Mouse (Mus musculus) limb, embryonic 13.5 days (tissue): Measurements from ENCODE around the gene Rsl24d1. TPM values are rescaled to one million over a fixed set of nuclear protein-coding genes. Genes with fewer than 3 reads are reported as not detected.

Experiments used
- ATAC-seq: fragments of 200-750 bp; cut with Nextera tagmentation; 2 replicates; pipeline ENCODE4 v1.8.0; 2017; ENCODE audit warnings: low read depth, moderate number of reproducible peaks, moderate TSS enrichment; ENCODE audit not compliant: low FRiP score
- H3K27ac ChIP-seq: fragments of 300-500 bp; sonication (generic); 2 replicates; pipeline ENCODE4 v1.5.1; 2015; ENCODE audit warnings: inconsistent platforms, mild to moderate bottlenecking, moderate library complexity
- H3K27me3 ChIP-seq: fragments of 300-500 bp; sonication (generic); 2 replicates; pipeline ENCODE4 v1.6.1; 2015; ENCODE audit warnings: mild to moderate bottlenecking, inconsistent platforms
- H3K36me3 ChIP-seq: fragments of 300-500 bp; sonication (generic); 2 replicates; pipeline ENCODE4 v1.6.1; 2015; ENCODE audit warnings: inconsistent platforms, mild to moderate bottlenecking, moderate library complexity
- H3K4me1 ChIP-seq: fragments of 300-500 bp; sonication (generic); 2 replicates; pipeline ENCODE4 v1.6.1; 2015; ENCODE audit warnings: inconsistent platforms
- H3K4me2 ChIP-seq: fragments of 300-500 bp; sonication (generic); replicated peaks from 2 replicates; pipeline ENCODE4 v1.6.1; 2015; ENCODE audit warnings: inconsistent platforms, mild to moderate bottlenecking, moderate library complexity
- H3K4me3 ChIP-seq: fragments of 300-500 bp; sonication (generic); 2 replicates; pipeline ENCODE4 v1.5.1; 2015; ENCODE audit warnings: moderate library complexity, mild to moderate bottlenecking, inconsistent platforms
- H3K9ac ChIP-seq: fragments of 300-500 bp; sonication (generic); 2 replicates; pipeline ENCODE4 v1.6.1; 2015; ENCODE audit warnings: mild to moderate bottlenecking, inconsistent platforms
- H3K9me3 ChIP-seq: fragments of 300-500 bp; sonication (generic); 2 replicates; pipeline ENCODE4 v1.6.1; 2016; ENCODE audit warnings: inconsistent platforms
- WGBS: fragments of 180-500 bp; shearing (Covaris S2); methylation state at CpG from one replicate; pipeline ENCODE4 v1.1.7; 2015; 5-methylcytosine and 5-hydroxymethylcytosine counted together
- polyA plus RNA-seq: library from polyadenylated mRNA; unstranded; fragments of >200 nt; fragmentation: Nextera tagmentation; extraction: Ambion mirVana; gene quantifications from 2 replicates; pipeline ENCODE4 v1.2.1, GENCODE M21; 2015

Gene Rsl24d1
- polyA plus RNA-seq, 1 experiment from 2014 or later, result 138 TPM

- H3K36me3 ChIP-seq, result peaks cover 3% of the 10 kb centered on the region; the same call in 1 of the 2 replicates
- no peak overlapping the region for H3K9ac ChIP-seq
- H3K27ac ChIP-seq, result no peak overlapping the region
- H3K4me1 ChIP-seq, result no peaks in the 10 kb centered on the region
- no peaks in the 10 kb centered on the region for H3K9me3 ChIP-seq
- ATAC-seq, result no peak
- H3K4me2 ChIP-seq, result no peak overlapping the region
- 70% methylated on average over 6 of the region's 6 CpGs for WGBS
- H3K27me3 ChIP-seq, result no peaks in the 10 kb centered on the region
- H3K4me3 ChIP-seq, result no peak overlapping the region
These were observed 29.3 kb upstream of the Rsl24d1 start for GRCm38 (mm10) chr9:73083956-73084355.

- H3K36me3 ChIP-seq, result peaks cover 3% of the 10 kb centered on the region; the same call in 1 of the 2 replicates
- no peak for ATAC-seq
- no peak overlapping the region for H3K9ac ChIP-seq
- no peak overlapping the region for H3K4me3 ChIP-seq
- no peaks in the 10 kb centered on the region for H3K4me1 ChIP-seq
- no peaks in the 10 kb centered on the region for H3K9me3 ChIP-seq
- H3K27me3 ChIP-seq, result no peaks in the 10 kb centered on the region
- no peak overlapping the region for H3K4me2 ChIP-seq
- H3K27ac ChIP-seq, result no peak overlapping the region
- 84% methylated on average over 6 of the region's 6 CpGs for WGBS
These were observed 27.4 kb upstream of the Rsl24d1 start for GRCm38 (mm10) chr9:73085845-73086244.

- WGBS, result 57% methylated on average over 8 of the region's 8 CpGs
- no peak for ATAC-seq
- Histone ChIP-seq H3K27ac (no peak overlapping the region), H3K4me1 (no peaks in the 10 kb centered on the region), H3K9ac (no peak overlapping the region), H3K4me3 (no peak overlapping the region), H3K36me3 (peaks cover 3% of the 10 kb centered on the region; the same call in 1 of the 2 replicates), H3K9me3 (no peaks in the 10 kb centered on the region), H3K4me2 (no peak overlapping the region), H3K27me3 (no peaks in the 10 kb centered on the region)
These were observed 26.1 kb upstream of the Rsl24d1 start for GRCm38 (mm10) chr9:73087121-73087520.

DNA sequence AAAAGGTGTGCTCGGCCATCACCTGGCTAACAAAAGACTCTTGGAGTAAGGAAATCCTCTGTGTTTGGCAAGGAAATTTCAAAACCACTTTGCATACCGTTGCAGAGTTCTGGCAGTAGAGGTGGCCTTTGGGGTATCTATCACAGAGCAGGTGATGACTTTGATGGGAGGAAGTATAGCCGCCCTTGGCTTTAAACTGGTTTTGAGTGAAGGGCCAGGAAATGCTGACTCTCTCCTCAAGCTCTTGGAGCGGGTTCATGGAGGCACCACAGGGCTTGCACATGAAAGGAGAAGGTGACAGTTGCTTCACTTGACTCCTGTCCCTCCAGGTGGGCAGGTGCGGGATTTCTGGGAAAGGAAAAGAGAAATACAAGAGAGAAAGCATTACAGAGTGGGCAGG, 25.6 kb upstream of the Rsl24d1 start:
- Histone ChIP-seq H3K27me3 (no peaks in the 10 kb centered on the region), H3K9me3 (no peaks in the 10 kb centered on the region), H3K9ac (no peak overlapping the region), H3K4me3 (no peak overlapping the region), H3K4me1 (no peaks in the 10 kb centered on the region), H3K27ac (no peak overlapping the region), H3K4me2 (no peak overlapping the region), H3K36me3 (peaks cover 3% of the 10 kb centered on the region; the same call in 1 of the 2 replicates)
- 75% methylated on average over 5 of the region's 5 CpGs for WGBS
- no peak for ATAC-seq

DNA sequence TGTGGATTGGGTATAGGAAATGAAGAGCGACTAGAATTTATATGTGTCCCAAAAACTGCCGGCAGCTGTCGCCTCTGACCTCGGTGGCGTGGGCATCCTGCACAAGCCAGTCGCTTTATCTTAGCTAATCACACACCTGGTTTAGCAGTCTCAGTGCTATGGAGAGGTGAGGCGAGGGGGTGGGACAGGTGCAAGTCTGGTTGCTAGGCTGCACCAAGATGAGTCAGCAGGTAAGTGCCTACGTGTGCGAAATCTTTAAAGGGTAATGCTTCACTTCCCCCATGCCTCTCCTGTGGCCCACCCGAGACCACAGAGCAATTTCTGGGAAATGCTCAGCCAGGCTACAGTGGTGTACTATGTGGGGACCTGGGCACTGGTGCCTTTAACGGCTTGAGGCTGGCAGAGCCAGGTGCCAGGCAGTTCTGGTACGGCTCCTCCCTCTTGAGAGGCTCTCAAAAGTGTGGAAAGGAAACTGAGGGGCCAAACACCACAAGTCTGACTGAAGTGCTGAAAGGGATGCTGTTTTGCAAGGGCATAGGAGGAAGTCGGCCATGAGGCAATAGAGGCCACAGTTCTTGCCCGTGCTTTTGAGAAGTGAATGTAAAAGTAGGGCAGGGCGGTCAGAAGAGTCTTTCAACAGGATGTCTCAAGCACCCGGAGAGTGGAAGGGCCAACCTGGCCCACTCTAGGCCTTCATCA, 23.9 kb upstream of the Rsl24d1 start:
- WGBS, result 68% methylated on average over 16 of the region's 16 CpGs
- no peak for ATAC-seq

DNA sequence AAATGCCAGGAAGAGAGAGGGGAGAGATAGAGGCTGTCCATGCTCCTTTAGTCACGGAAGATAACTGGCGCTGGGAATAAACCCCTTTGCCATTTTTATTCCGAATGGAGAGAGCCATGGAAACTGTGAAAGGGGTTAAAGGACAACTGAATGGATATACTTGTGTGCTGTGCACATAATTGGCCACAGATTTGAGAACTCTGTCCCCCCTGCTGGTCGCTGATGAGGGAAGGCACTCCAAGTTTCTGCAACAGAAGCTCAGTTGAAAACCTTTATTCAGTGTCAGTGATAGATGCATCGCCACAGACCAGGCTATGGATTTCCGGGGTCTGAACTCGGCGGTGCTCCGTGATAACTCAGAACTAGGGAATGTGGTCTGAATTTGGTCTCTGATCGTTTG, 23.1 kb upstream of the Rsl24d1 start:
- no peaks in the 10 kb centered on the region for H3K9me3 ChIP-seq
- no peak for ATAC-seq
- peaks cover under 1% of the 10 kb centered on the region; the same call in 1 of the 2 replicates for H3K36me3 ChIP-seq
- H3K4me2 ChIP-seq, result no peak overlapping the region
- 84% methylated on average over 10 of the region's 10 CpGs for whole genome bisulfite sequencing
- no peaks in the 10 kb centered on the region; the same call in 1 of the 2 replicates for H3K27me3 ChIP-seq
- H3K27ac ChIP-seq, result no peak overlapping the region
- H3K4me3 ChIP-seq, result no peak overlapping the region
- no peak overlapping the region for H3K9ac ChIP-seq
- H3K4me1 ChIP-seq, result no peaks in the 10 kb centered on the region

More for the DNA sequence above, 23.9 kb upstream of the Rsl24d1 start:
- Histone ChIP-seq H3K9me3 (no peaks in the 10 kb centered on the region), H3K4me1 (no peaks in the 10 kb centered on the region), H3K36me3 (peaks cover 3% of the 10 kb centered on the region; the same call in 1 of the 2 replicates), H3K4me3 (no peak overlapping the region), H3K4me2 (no peak overlapping the region), H3K27me3 (no peaks in the 10 kb centered on the region), H3K9ac (no peak overlapping the region), H3K27ac (no peak overlapping the region)

DNA sequence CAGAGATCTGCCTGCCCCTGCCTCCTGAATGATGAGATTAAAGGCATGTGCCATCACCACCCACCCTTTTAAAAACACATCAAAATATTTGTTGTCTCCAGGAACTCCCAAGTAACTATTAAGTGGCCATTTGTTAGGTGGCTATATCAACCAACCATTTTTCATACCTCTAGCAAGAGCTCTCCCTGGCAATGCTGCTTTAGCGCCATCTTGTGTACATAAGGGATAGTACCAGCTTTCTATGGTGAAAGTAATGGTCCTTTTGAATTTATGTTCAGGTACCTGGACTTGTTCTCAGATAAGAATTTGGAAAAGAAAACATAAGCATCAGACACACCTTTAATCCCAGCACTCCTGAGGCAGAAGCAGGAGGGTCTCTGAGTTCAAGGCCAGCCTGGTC, 21.5 kb upstream of the Rsl24d1 start:
- Histone ChIP-seq H3K9me3 (no peaks in the 10 kb centered on the region), H3K4me1 (no peaks in the 10 kb centered on the region), H3K36me3 (no peaks in the 10 kb centered on the region), H3K27ac (no peak overlapping the region), H3K9ac (no peak overlapping the region), H3K4me2 (no peak overlapping the region), H3K27me3 (peaks cover 8% of the 10 kb centered on the region), H3K4me3 (no peak overlapping the region)
- 0% methylated on average over 1 of the region's 1 CpGs for WGBS
- ATAC-seq, result no peak

- H3K27ac ChIP-seq, result no peak overlapping the region
- H3K4me3 ChIP-seq, result no peak overlapping the region
- no peaks in the 10 kb centered on the region for H3K36me3 ChIP-seq
- no peak overlapping the region for H3K4me2 ChIP-seq
- H3K9me3 ChIP-seq, result no peaks in the 10 kb centered on the region
- H3K9ac ChIP-seq, result no peak overlapping the region
- no peaks in the 10 kb centered on the region for H3K4me1 ChIP-seq
- peaks cover 8% of the 10 kb centered on the region for H3K27me3 ChIP-seq
- 39% methylated on average over 17 of the region's 17 CpGs for WGBS
- no peak for ATAC-seq
These were observed 18.6 kb upstream of the Rsl24d1 start for GRCm38 (mm10) chr9:73094580-73094979.

DNA sequence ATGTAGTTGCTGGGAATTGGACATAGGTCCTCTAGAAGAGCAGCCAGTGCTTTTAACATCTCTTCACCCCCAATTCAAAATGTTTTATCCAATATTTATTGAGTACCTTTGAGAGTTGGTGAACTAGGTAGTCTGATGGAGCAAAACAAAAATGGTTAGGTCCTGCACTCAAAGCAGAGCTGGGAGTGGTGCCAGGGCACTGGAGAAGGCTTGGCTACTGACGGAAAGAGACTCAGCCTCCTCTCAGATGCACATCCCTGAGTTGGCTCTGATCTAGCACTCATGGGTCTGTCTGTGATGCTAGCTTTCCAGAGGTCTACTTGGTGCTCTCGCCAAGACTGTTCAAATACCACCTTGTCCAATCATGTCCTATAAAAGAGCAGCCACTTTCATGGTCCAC, 15.3 kb upstream of the Rsl24d1 start:
- no peak for ATAC-seq
- Histone ChIP-seq H3K9me3 (no peaks in the 10 kb centered on the region), H3K27ac (no peak overlapping the region), H3K36me3 (no peaks in the 10 kb centered on the region), H3K4me2 (no peak overlapping the region), H3K4me3 (no peak overlapping the region), H3K4me1 (no peaks in the 10 kb centered on the region), H3K27me3 (peaks cover 19% of the 10 kb centered on the region), H3K9ac (no peak overlapping the region)
- WGBS, result 74% methylated on average over 2 of the region's 2 CpGs

DNA sequence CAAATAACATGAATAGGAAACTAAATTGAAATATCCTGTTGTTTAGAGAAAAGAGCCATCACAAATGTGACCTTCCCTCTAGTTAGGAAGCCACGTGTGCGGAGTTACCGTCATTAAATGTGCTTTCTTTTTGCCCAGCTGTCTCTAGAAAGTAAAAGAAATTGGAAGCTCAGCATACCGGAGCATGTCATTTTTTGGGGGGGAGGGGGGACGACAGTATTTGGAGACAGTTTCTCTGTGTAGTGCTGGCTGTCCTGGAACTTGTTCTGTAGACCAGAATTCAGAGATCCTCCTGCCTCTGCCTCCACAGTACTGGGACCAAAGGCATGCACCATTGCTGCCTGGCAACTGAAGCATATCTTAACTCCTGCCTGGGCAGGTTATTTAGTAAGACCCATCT, 11.7 kb upstream of the Rsl24d1 start, which contains the start of gene Khdc3:
Khdc3 (plus strand) TSS at position 301 of the 400 bp plus-strand sequence.
- Histone ChIP-seq H3K4me2 (no peak within 1 kb of the TSS), H3K27ac (no peak within 1 kb of the TSS), H3K4me3 (no peak within 1 kb of the TSS), H3K4me1 (peaks cover 8% of the 10 kb centered on the region), H3K36me3 (no peaks in the 10 kb centered on the region), H3K9ac (no peak within 1 kb of the TSS), H3K27me3 (peaks cover 45% of the 10 kb centered on the region), H3K9me3 (no peaks in the 10 kb centered on the region)
- no peak for ATAC-seq
- WGBS, result 89% methylated on average over 5 of the region's 5 CpGs

DNA sequence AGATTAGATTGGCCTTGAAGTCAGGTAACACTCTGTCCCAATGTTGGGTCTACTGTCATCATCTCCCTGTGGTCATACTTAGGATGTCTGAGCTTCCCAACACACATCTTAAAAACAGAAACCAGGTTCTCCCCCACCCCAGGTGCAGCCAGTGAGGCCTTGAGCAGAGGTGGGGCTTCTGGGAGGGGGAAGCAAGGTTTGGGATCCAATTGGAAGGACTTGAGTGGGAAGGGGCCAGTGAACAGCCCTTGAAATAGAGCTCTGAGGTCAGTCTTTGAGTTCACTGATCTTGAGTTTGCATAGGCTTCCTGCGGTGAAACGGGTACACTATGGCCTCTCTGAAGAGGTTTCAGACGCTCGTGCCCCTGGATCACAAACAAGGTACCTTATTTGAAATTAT, 11.0 kb upstream of the Rsl24d1 start, which contains the start of gene Gm20509:
Gm20509 (plus strand) TSS at position 290 of the 400 bp plus-strand sequence.
- Histone ChIP-seq H3K27me3 (peaks cover 50% of the 10 kb centered on the region), H3K4me3 (peak within 1 kb of the TSS; percentile 48), H3K9ac (peak within 1 kb of the TSS; percentile 68), H3K4me2 (peak within 1 kb of the TSS; percentile 86), H3K4me1 (peaks cover 8% of the 10 kb centered on the region), H3K27ac (no peak within 1 kb of the TSS), H3K9me3 (no peaks in the 10 kb centered on the region), H3K36me3 (no peaks in the 10 kb centered on the region)
- WGBS, result 94% methylated on average over 4 of the region's 4 CpGs
- no peak for ATAC-seq

- H3K4me2 ChIP-seq, result peak overlapping the region; percentile 86
- ATAC-seq, result peak; percentile 48; the same call in 1 of the 2 replicates
- H3K4me3 ChIP-seq, result peak overlapping the region; percentile 48
- H3K9ac ChIP-seq, result peak overlapping the region; percentile 68
- H3K36me3 ChIP-seq, result no peaks in the 10 kb centered on the region
- peaks cover 8% of the 10 kb centered on the region for H3K4me1 ChIP-seq
- WGBS, result 4% methylated on average over 60 of the region's 60 CpGs
- no peak overlapping the region for H3K27ac ChIP-seq
- H3K9me3 ChIP-seq, result no peaks in the 10 kb centered on the region
- H3K27me3 ChIP-seq, result peaks cover 52% of the 10 kb centered on the region
These were observed 9.9 kb upstream of the Rsl24d1 start for GRCm38 (mm10) chr9:73103159-73103879.
